Mouse (Mus musculus) erythroblast, embryonic 14.5 days (primary cell): ENCODE results near the gene Rnps1.

Source experiments
- GATA1 ChIP-seq: IDR thresholded peaks from 2 replicates; pipeline ENCODE4 v1.6.1; 2012; ENCODE audit warnings: low read length, inconsistent platforms, mixed read lengths
- TAL1 ChIP-seq: IDR thresholded peaks from 3 replicates; pipeline ENCODE4 v1.6.1; 2012; ENCODE audit warnings: low read length, inconsistent platforms, mixed read lengths

DNA sequence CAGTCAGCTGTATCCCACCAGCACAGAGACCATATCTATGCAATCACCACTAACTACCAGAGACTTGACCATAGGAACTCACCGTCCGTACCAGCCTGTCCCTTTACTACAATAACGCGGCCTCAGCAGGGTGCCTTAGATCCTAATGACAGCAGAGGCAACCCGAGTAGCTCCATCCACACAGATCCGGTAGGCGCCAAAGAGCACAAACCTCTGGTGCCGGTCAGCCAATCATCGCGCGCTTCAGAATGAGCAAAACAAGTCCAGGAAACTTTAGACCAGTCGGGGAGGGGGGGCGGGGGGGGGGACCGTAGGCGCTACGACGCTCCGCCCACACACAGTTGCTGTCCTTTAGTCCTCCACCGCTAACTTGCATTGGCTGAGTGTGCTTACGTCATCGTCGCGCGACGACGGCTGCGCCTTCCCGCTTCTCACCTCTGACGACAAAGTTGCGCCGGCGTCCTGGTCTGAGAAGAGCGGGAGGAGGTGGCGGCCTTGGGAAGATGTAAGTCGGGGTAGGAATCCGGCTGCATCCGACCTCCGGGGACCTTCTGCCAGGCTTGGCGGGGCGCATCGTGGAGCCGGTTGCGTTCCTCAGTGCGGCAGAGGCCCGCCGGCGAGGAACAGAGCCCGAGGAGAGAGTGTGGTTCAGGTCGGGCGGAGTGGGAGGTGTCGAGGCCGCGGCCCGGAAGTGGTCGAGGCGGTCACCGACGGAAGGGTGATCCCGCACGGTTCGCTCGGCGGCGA lies at the start of gene Rnps1:
- TF ChIP-seq TAL1 (no peak), GATA1 (no peak)
